Mouse (Mus musculus) MEL (cell line): ENCODE results near the gene Lhfpl5. TPM values are rescaled to one million over a fixed set of nuclear protein-coding genes. Genes with fewer than 3 reads are reported as not detected.
A peak's percentile ranks its signal among the peaks of the same experiment; 100 is the strongest.

Source experiments
- DNase-seq: peaks from one replicate; pipeline ENCODE4 v3.0.0; 2011; ENCODE audit warnings: low read depth, low spot score
- H3K27ac ChIP-seq: 2 replicates; pipeline ENCODE4 v1.5.1; 2012; ENCODE audit warnings: low read depth, mild to moderate bottlenecking, control low read depth, low read length, moderate library complexity; ENCODE audit not compliant: control insufficient read depth
- H3K27me3 ChIP-seq, 2 experiments: fragments of 150-350 bp in 1 of 2; sonication (generic) in 1 of 2; 2 replicates each; pipeline ENCODE4 v1.6.1; 2012; ENCODE audit warnings: low read length in 2 of 2, mild to moderate bottlenecking in 2 of 2, improper control_type of control experiment in 1 of 2, moderate library complexity in 1 of 2; ENCODE audit not compliant: insufficient read depth in 2 of 2, control insufficient read depth in 1 of 2
- H3K36me3 ChIP-seq, 2 experiments: 2 replicates each; pipeline ENCODE4 v1.6.1; 2012 to 2014; ENCODE audit warnings: low read length in 2 of 2, improper control_type of control experiment in 1 of 2, inconsistent platforms in 1 of 2, mild to moderate bottlenecking in 1 of 2; ENCODE audit not compliant: insufficient read depth in 2 of 2, control insufficient read depth in 1 of 2
- H3K4me1 ChIP-seq, 2 experiments: fragments of 150-350 bp in 1 of 2; sonication (generic) in 1 of 2; 2 replicates each; pipeline ENCODE4 v1.6.1; 2012; ENCODE audit warnings: low read length in 2 of 2, improper control_type of control experiment in 1 of 2, mild to moderate bottlenecking in 1 of 2; ENCODE audit not compliant: insufficient read depth in 2 of 2, control insufficient read depth in 1 of 2
- H3K4me3 ChIP-seq, 2 experiments: fragments of 150-350 bp in 1 of 2; sonication (generic) in 1 of 2; 2 replicates each; pipeline ENCODE4 v1.5.1; 2012; ENCODE audit warnings: low read depth in 2 of 2, low read length in 2 of 2, mild to moderate bottlenecking in 2 of 2, moderate library complexity in 2 of 2, control low read depth in 1 of 2, improper control_type of control experiment in 1 of 2; ENCODE audit not compliant: control insufficient read depth in 1 of 2, insufficient read depth in 1 of 2
- H3K79me2 ChIP-seq: 2 replicates; pipeline ENCODE4 v1.6.1; 2012; ENCODE audit warnings: mild to moderate bottlenecking, low read length, moderate library complexity; ENCODE audit not compliant: control insufficient read depth, poor library complexity, insufficient read depth
- H3K9ac ChIP-seq: 2 replicates; pipeline ENCODE4 v1.6.1; 2012; ENCODE audit warnings: low read depth, mild to moderate bottlenecking, control low read depth, low read length, moderate library complexity; ENCODE audit not compliant: control insufficient read depth, poor library complexity, severe bottlenecking
- H3K9me3 ChIP-seq: fragments of 150-350 bp; sonication (generic); replicated peaks from 2 replicates; pipeline ENCODE4 v1.6.1; 2012; ENCODE audit warnings: mild to moderate bottlenecking, low read length, improper control_type of control experiment, moderate library complexity; ENCODE audit not compliant: insufficient read depth
- BHLHE40 ChIP-seq: IDR thresholded peaks from 2 replicates; pipeline ENCODE4 v1.6.1; 2012; ENCODE audit warnings: low read depth, mild to moderate bottlenecking, inconsistent platforms, low read length, improper control_type of control experiment, borderline replicate concordance
- CHD1 ChIP-seq: IDR thresholded peaks from 2 replicates; pipeline ENCODE4 v1.6.1; 2012; ENCODE audit warnings: low read depth, mild to moderate bottlenecking, inconsistent platforms, low read length, improper control_type of control experiment
- CTCF ChIP-seq, 3 experiments: IDR thresholded peaks in 2 of 3; conservative IDR thresholded peaks in 1 of 3; 2 replicates each; pipeline ENCODE4 v1.5.1; 2011 to 2012; ENCODE audit warnings: low read length in 3 of 3, low read depth in 2 of 3, mild to moderate bottlenecking in 2 of 3, improper control_type of control experiment in 1 of 3, inconsistent platforms in 1 of 3, mixed read lengths in 1 of 3, moderate library complexity in 1 of 3; ENCODE audit not compliant: control insufficient read depth in 1 of 3, insufficient read depth in 1 of 3, poor library complexity in 1 of 3, severe bottlenecking in 1 of 3
- GABPA ChIP-seq: IDR thresholded peaks from 2 replicates; pipeline ENCODE4 v1.6.1; 2012; ENCODE audit warnings: low read depth, mild to moderate bottlenecking, inconsistent platforms, low read length, improper control_type of control experiment, moderate library complexity
- HCFC1 ChIP-seq: IDR thresholded peaks from 2 replicates; pipeline ENCODE4 v1.6.1; 2012; ENCODE audit warnings: low read depth, mild to moderate bottlenecking, inconsistent platforms, low read length, improper control_type of control experiment, moderate library complexity
- KAT2A ChIP-seq: conservative IDR thresholded peaks from 2 replicates; pipeline ENCODE4 v1.6.1; 2012; ENCODE audit warnings: low read depth, low read length, improper control_type of control experiment, inconsistent platforms
- MAX ChIP-seq: IDR thresholded peaks from 2 replicates; pipeline ENCODE4 v1.6.1; 2011; ENCODE audit warnings: low read length, improper control_type of control experiment
- MAZ ChIP-seq: IDR thresholded peaks from 2 replicates; pipeline ENCODE4 v1.6.1; 2012; ENCODE audit warnings: low read depth, mild to moderate bottlenecking, inconsistent platforms, low read length, improper control_type of control experiment
- MXI1 ChIP-seq: IDR thresholded peaks from 2 replicates; pipeline ENCODE4 v1.6.1; 2011; ENCODE audit warnings: mild to moderate bottlenecking, low read depth, low read length, improper control_type of control experiment
- POLR2A ChIP-seq, 2 experiments: IDR thresholded peaks; 2 replicates each; pipeline ENCODE4 v1.6.1; 2011 to 2012; ENCODE audit warnings: low read length in 2 of 2, mild to moderate bottlenecking in 2 of 2, control low read depth in 1 of 2, improper control_type of control experiment in 1 of 2, low read depth in 1 of 2, moderate library complexity in 1 of 2; ENCODE audit not compliant: control insufficient read depth in 1 of 2, insufficient read depth in 1 of 2, poor library complexity in 1 of 2
- SIN3A ChIP-seq: IDR thresholded peaks from 2 replicates; pipeline ENCODE4 v1.6.1; 2012; ENCODE audit warnings: low read length, improper control_type of control experiment, inconsistent platforms
- SMC3 ChIP-seq: IDR thresholded peaks from 2 replicates; pipeline ENCODE4 v1.6.1; 2011; ENCODE audit warnings: low read depth, low read length, improper control_type of control experiment
- TAL1 ChIP-seq: IDR thresholded peaks from 2 replicates; pipeline ENCODE4 v1.6.1; 2012; ENCODE audit warnings: mild to moderate bottlenecking, inconsistent platforms, low read length, moderate library complexity, mixed read lengths
- UBTF ChIP-seq: IDR thresholded peaks from 2 replicates; pipeline ENCODE4 v1.6.1; 2012; ENCODE audit warnings: low read depth, mild to moderate bottlenecking, inconsistent platforms, low read length, improper control_type of control experiment, moderate library complexity, borderline replicate concordance; ENCODE audit not compliant: insufficient read depth
- USF1 ChIP-seq: IDR thresholded peaks from 2 replicates; pipeline ENCODE4 v1.6.1; 2014; ENCODE audit warnings: low read depth, mild to moderate bottlenecking, inconsistent platforms, low read length, improper control_type of control experiment, moderate library complexity
- USF2 ChIP-seq, 2 experiments: IDR thresholded peaks; 2 replicates each; pipeline ENCODE4 v1.6.1; 2011 to 2012; ENCODE audit warnings: improper control_type of control experiment in 2 of 2, low read length in 2 of 2, borderline replicate concordance in 1 of 2, inconsistent platforms in 1 of 2, low read depth in 1 of 2, mild to moderate bottlenecking in 1 of 2; ENCODE audit not compliant: insufficient read depth in 1 of 2
- ZKSCAN1 ChIP-seq: IDR thresholded peaks from 2 replicates; pipeline ENCODE4 v1.6.1; 2012; ENCODE audit warnings: low read depth, mild to moderate bottlenecking, inconsistent platforms, low read length, improper control_type of control experiment, moderate library complexity
- ZNF384 ChIP-seq: IDR thresholded peaks from 2 replicates; pipeline ENCODE4 v1.6.1; 2012; ENCODE audit warnings: low read depth, mild to moderate bottlenecking, inconsistent platforms, low read length, improper control_type of control experiment
- polyA plus RNA-seq, 2 experiments: library from polyadenylated mRNA; stranded (reverse) in 1 of 2; unstranded in 1 of 2; fragments of >175 nt in 1 of 2; fragments of >200 nt in 1 of 2; gene quantifications; 2 replicates each; pipeline versions ENCODE4 v1.2.1 to v1.2.4; 2012; ENCODE audit warnings: low replicate concordance in 2 of 2, low read depth in 1 of 2; ENCODE audit not compliant: insufficient read length in 2 of 2, insufficient read depth in 1 of 2, missing spikeins in 1 of 2
- total RNA-seq: library from RNA; depleted of rRNA; stranded (reverse); fragments of 300-350 nt; gene quantifications from 2 replicates; pipeline ENCODE4 v1.2.3, GENCODE M21; 2012; rRNA removed

Lhfpl5 gene
- total and polyA plus RNA-seq, 3 experiments, result 0.19 TPM; not detected in 2

DNA sequence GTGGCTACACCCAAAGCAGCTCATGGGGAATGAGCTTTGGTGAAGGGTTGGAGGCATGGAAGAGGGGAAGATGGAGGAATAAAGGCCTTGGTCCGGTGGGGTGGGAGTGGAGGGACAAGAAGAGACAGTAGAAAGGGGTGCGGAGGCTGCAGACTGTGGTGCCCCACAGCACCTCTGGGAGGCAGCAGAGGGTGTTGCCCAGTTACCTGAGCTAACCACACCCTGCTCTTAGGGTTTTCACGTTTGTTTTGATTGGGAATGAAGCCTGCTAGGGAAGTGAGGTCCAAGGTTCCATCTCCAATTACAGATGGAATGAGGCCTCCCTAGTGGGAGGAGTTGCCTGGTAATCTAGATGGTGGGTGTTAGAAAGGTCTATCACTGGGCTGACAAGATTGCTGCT lies 53.7 kb downstream of the Lhfpl5 start:
- H3K27ac ChIP-seq, result 0 out of 2 replicates have a peak overlapping the region, but pooled peaks have one; percentile 2

More for the DNA sequence above, 53.7 kb downstream of the Lhfpl5 start:
- H3K9ac ChIP-seq, result no peak overlapping the region
- no peaks in the 10 kb centered on the region for H3K79me2 ChIP-seq
- H3K9me3 ChIP-seq, result no peaks in the 10 kb centered on the region
- peaks cover 0 to 38% of the 10 kb centered on the region in 2 experiments; a peak in 2 of 4 replicates for H3K36me3 ChIP-seq
- H3K4me3 ChIP-seq, result peak overlapping the region in 1 of 2 experiments; percentile 35; a peak in 1 of 4 replicates
- peak; percentile 48 for DNase-seq
- H3K4me1 ChIP-seq, result peaks cover 34 to 47% of the 10 kb centered on the region in 2 experiments
- H3K27me3 ChIP-seq, result no peaks in the 10 kb centered on the region
- TF ChIP-seq SIN3A (no peak), GABPA (no peak), KAT2A (no peak), TAL1 (no peak), MAZ (no peak), ZNF384 (no peak), CHD1 (no peak), SMC3 (peak; percentile 23; the same call in 1 of the 2 replicates), POLR2A (IDR thresholded peaks at IDR 0.05; ENCODE audit: control insufficient read depth in 1 of 2, insufficient read depth in 1 of 2, low read depth in 1 of 2, low read length in 2 of 2, poor library complexity in 1 of 2) (no peak), MXI1 (0 out of 2 replicates have a peak, but pooled peaks have one; percentile 1), UBTF (no peak), USF2 (IDR thresholded peaks at IDR 0.05; ENCODE audit: borderline replicate concordance in 1 of 2, insufficient read depth in 1 of 2, low read depth in 1 of 2, low read length in 2 of 2) (no peak), BHLHE40 (no peak), MAX (no peak), CTCF (IDR thresholded peaks at IDR 0.05 in 2 of 3, conservative IDR thresholded peaks at IDR 0.05 in 1 of 3; ENCODE audit: control insufficient read depth in 1 of 3, insufficient read depth in 1 of 3, low read depth in 2 of 3, low read length in 3 of 3, poor library complexity in 1 of 3, severe bottlenecking in 1 of 3) (peak; percentile 46 to 62 (median 48)), USF1 (no peak), HCFC1 (no peak), ZKSCAN1 (no peak)

Other genes starting within 250 kb of the Lhfpl5 start
- 2,803 and 2,872 TPM in 2 replicates for gene Rpl10a, start 247.2 kb upstream of the Lhfpl5 start, total RNA-seq
- gene Rpl10a, start 247.2 kb upstream of the Lhfpl5 start, polyA plus RNA-seq, result 1,000 to 10,000 TPM in 1 of 2 experiments, not detected in 1; 2,044 TPM
- 0.46 and 0.73 TPM in 2 replicates for gene Tead3, start 224.8 kb upstream of the Lhfpl5 start, total RNA-seq
- 1 to 10 TPM in 1 of 2 experiments, not detected in 1; 4.1 TPM for gene Tead3, start 224.8 kb upstream of the Lhfpl5 start, polyA plus RNA-seq
- gene Tulp1, start 210.4 kb upstream of the Lhfpl5 start, total RNA-seq, result 0.23 and 0.49 TPM in 2 replicates
- gene Tulp1, start 210.4 kb upstream of the Lhfpl5 start, polyA plus RNA-seq, result 1 to 10 TPM in 1 of 2 experiments, not detected in 1; 2.4 TPM
- gene Fkbp5, start 58.1 kb upstream of the Lhfpl5 start, total RNA-seq, result 16.5 and 16.6 TPM in 2 replicates
- 100 to 1,000 TPM in 1 of 2 experiments, 10 to 100 TPM in 1; 44.3 to 184 TPM for gene Fkbp5, start 58.1 kb upstream of the Lhfpl5 start, polyA plus RNA-seq
- not detected in 2 replicates for gene Armc12, start 44.8 kb upstream of the Lhfpl5 start, total RNA-seq
- gene Armc12, start 44.8 kb upstream of the Lhfpl5 start, polyA plus RNA-seq, result under 1 TPM in 1 of 2 experiments, not detected in 1; 0.15 TPM
- not detected in 2 replicates for gene Clpsl2, start 26.2 kb upstream of the Lhfpl5 start, total RNA-seq
- not detected for gene Clpsl2, start 26.2 kb upstream of the Lhfpl5 start, polyA plus RNA-seq
- not detected in 2 replicates for gene Clps, start 14.9 kb upstream of the Lhfpl5 start, total RNA-seq
- not detected for gene Clps, start 14.9 kb upstream of the Lhfpl5 start, polyA plus RNA-seq
- 125 and 138 TPM in 2 replicates for gene Srpk1, start 47.1 kb downstream of the Lhfpl5 start, total RNA-seq
- 100 to 1,000 TPM; 119 to 211 TPM for gene Srpk1, start 47.1 kb downstream of the Lhfpl5 start, polyA plus RNA-seq
- gene Slc26a8, start 114.6 kb downstream of the Lhfpl5 start, total RNA-seq, result 0.58 and 0.69 TPM in 2 replicates
- gene Slc26a8, start 114.6 kb downstream of the Lhfpl5 start, polyA plus RNA-seq, result 1 to 10 TPM in 1 of 2 experiments, not detected in 1; 1.6 TPM
- 61.5 and 67.3 TPM in 2 replicates for gene Mapk14, start 115.7 kb downstream of the Lhfpl5 start, total RNA-seq
- 10 to 100 TPM in 1 of 2 experiments, not detected in 1; 93.2 TPM for gene Mapk14, start 115.7 kb downstream of the Lhfpl5 start, polyA plus RNA-seq
- gene AC170998.1, start 150.4 kb downstream of the Lhfpl5 start, total RNA-seq, result 0.42 and 0.92 TPM in 2 replicates
- under 1 TPM in 1 of 2 experiments, not detected in 1; 0.42 TPM for gene AC170998.1, start 150.4 kb downstream of the Lhfpl5 start, polyA plus RNA-seq
- gene Mapk13, start 193.7 kb downstream of the Lhfpl5 start, total RNA-seq, result 0.04 TPM in 1 of 2 replicates, not detected in the other
- 1 to 10 TPM in 1 of 2 experiments, not detected in 1; 1.4 TPM for gene Mapk13, start 193.7 kb downstream of the Lhfpl5 start, polyA plus RNA-seq
- 1.7 and 2.5 TPM in 2 replicates for gene Brpf3, start 225.4 kb downstream of the Lhfpl5 start, total RNA-seq
- 10 to 100 TPM in 1 of 2 experiments, not detected in 1; 23.7 TPM for gene Brpf3, start 225.4 kb downstream of the Lhfpl5 start, polyA plus RNA-seq